Mouse (Mus musculus) heart, postnatal 10 days (tissue): ENCODE measurements around the gene Slc25a18. TPM values are rescaled to one million over a fixed set of nuclear protein-coding genes. Genes with fewer than 3 reads are reported as not detected.

Experiments
- DNase-seq, 2 experiments: peaks; one replicate each; pipeline ENCODE4 v3.0.0; 2021
- intact Hi-C: fragments of 180-260 bp; cut with DNase I; formaldehyde crosslinking; loops from one replicate; pipeline ENCODE4 v1.15.1; 2025
- total RNA-seq, 2 experiments: library from RNA; stranded (reverse); gene quantifications; 2 replicates each; pipeline ENCODE4 v1.2.3; 2021

Gene Slc25a18
- under 1 TPM; 0.22 to 0.48 TPM for total RNA-seq

DNA sequence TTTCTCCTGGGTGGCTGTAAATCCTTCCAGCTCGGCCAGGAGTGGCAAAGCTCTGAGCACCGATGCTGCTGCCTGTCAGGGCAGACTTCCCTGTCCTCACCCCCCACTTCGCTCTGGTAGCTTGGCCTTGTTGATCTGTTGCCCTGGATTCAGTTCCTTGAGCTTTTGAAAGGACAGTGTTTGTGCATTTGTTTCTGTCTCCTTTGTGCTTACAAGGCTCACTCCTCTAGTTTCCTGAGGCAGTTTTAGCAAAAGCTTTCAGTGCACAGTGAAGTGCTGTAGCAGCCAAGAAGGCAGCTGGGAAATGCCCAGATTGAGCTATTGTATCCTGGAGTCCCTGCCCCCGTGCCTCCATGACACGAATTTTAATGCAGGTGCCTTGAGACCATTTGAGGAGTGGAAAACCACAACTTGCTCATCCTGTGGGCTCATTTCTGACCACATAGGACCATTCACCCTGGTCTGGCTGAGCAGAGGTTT, at the start of gene Slc25a18:
Slc25a18 (plus strand) TSS at position 430 of the 480 bp plus-strand sequence.
- no peak for DNase-seq
- intact Hi-C loops: no loop called here

- DNase-seq: peak; percentile 11 to 23
- intact Hi-C loops: no loop called here
These were observed 47.4 kb upstream of the Slc25a18 start for GRCm38 (mm10) chr6:120725986-120726385.

- no peak for DNase-seq
- intact Hi-C loops: loop anchor here (1.0 to 5.0 kb wide), 3 partner anchors 69 to 197 kb away; partner anchors contain the start of gene Cecr2
These were observed 37.4 kb upstream of the Slc25a18 start for GRCm38 (mm10) chr6:120736011-120736410.

GRCm38 (mm10) chr6:120736566-120736965, 36.8 kb upstream of the Slc25a18 start:
- intact Hi-C loops: loop anchor here (1.0 to 5.0 kb wide), 3 partner anchors 69 to 197 kb away; partner anchors contain the start of gene Cecr2
- DNase-seq: peak; percentile 56 to 68

DNA sequence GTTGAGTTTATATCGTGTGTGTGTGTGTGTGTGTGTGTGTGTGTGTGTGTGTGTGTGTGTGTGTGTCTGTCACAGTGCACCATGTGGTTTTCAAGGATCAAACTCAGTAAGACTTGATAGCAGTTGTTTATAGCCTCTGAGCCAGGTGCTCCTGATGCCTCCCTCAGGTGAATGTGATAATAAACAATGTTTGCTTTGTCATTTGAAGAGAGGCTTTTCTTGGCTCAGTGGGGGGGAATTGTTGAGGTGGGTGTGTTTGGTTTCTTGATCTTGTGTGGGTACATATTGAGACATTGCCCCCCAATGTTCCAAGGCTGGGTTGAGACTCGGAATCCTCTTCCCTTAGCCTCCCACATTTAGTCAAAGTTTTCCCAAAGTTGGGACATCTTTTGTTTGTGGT, 30.2 kb upstream of the Slc25a18 start:
- DNase-seq: no peak
- intact Hi-C loops: no loop called here

GRCm38 (mm10) chr6:120744266-120744665, 29.1 kb upstream of the Slc25a18 start:
- DNase-seq: no peak
- intact Hi-C loops: no loop called here

DNA sequence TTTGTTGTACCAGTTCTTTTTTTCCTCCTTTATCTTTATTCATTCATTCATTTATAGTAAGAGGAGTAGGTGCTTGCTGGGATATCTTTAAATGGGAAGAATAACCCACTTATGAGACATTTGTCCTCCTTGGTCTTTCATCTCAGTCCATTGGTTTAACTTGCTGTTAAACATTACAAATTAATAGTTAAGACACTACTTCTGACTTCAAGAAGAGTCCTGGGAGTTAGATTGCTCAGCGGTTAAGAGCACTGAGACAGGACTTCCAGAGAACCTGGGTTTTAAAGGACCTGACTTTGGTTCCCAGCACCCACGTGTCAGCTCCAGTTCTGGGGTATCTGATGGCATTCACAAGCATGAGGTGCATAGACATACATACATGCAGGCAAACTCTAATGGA, 27.0 kb upstream of the Slc25a18 start:
- intact Hi-C loops: no loop called here
- DNase-seq: no peak

DNA sequence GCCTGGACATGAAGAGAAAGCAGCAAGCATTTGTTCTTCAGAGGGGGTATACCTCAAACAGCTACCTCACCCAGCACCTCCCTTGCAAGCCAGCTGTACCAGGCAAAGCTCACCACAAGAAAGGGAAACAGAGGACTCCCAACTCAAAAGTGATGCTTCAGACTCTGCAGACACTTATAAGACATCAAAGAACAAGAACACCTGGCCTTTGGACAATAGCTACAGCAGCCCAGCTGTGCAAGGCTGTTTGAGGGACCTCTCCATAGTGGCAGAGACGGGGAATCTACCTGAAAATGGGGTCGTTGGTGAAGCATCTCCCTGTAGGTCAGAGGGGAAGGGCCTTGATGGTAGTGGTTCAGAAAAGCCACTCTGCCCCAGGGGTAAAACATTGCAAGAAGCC, 12.2 kb upstream of the Slc25a18 start:
- DNase-seq: no peak
- intact Hi-C loops: no loop called here

DNA sequence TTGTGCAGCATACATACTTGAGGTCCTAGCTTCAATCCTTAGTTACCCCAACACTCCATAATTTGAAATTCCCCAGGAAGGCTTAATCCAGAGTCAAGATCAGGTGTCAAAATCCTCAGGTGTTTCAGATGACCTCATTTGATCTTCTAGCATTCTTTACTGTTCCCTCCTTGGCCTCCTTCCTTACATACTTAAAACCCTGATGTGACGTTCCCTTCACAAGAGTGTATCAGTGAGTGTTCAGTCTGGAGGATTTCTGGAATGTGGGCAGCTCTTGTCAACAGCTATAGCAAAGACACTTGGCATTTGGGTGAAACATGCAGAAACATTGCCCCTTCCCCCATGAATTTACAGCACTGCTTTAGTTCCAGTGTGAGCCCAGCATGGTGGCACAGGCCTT, 3.4 kb upstream of the Slc25a18 start:
- intact Hi-C loops: no loop called here

DNA sequence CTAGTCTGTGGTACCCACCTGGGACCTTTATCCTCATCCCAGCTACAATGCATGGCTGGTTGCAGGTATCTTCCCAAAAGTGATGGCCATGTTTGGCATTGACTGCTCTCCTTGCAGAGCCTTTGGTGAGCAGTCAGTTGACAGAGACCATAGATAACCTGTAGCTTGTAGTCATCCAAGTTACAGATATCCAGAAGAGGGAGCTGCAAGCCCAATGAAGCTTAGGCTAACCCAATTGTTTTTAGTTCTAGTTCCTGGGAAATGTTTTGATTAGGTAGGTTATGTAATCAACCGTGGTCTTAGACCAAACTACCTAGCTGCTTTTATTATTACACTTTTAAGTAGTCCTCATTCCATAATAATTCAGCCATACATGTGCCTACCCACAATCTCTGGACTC, 2.0 kb upstream of the Slc25a18 start:
- no peak for DNase-seq
- intact Hi-C loops: no loop called here

More for the DNA sequence above, 3.4 kb upstream of the Slc25a18 start:
- no peak for DNase-seq

DNA sequence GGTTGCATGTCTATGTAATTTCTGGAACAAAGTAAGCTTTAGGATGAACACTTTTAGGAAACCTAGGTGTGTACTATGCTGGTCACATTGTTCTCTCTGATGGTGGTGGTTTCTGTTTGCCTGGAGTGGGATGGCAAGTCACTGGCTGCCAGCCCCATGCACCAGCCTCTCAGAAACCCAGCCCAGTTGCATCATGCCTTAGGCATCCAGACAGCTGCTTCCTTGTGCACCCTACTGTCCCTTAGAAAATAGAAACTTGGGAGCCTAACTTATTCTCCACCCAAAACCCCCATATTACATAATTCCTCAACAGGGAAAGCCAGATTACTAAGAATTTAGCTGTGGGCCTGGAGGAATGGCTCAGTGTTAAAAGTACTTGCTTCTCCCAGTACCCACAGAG, 1.4 kb upstream of the Slc25a18 start:
- intact Hi-C loops: no loop called here
- no peak for DNase-seq

GRCm38 (mm10) chr6:120773763-120774162, 385 bp downstream of the Slc25a18 start:
- DNase-seq: no peak
- intact Hi-C loops: no loop called here

DNA sequence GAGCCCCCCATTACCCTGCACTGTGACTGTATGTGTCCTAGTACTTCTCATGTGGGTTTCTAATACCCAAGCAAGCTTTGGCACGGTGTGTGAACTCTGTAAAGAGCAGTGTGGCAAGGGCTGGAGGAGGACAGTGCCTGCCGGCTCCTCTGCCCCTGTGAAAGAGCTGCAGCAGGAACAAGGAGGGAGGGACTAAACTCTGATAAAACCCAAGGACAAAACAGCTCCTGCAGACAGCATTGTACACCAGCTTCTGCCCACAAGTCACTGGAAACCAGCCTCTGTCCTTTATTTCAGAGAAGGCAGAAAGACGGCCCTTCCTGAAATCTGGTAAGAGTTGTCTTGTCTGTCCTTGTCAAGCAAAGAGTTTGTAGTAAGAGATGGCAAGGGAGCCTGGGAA, 2.9 kb downstream of the Slc25a18 start:
- intact Hi-C loops: no loop called here
- DNase-seq: no peak

DNA sequence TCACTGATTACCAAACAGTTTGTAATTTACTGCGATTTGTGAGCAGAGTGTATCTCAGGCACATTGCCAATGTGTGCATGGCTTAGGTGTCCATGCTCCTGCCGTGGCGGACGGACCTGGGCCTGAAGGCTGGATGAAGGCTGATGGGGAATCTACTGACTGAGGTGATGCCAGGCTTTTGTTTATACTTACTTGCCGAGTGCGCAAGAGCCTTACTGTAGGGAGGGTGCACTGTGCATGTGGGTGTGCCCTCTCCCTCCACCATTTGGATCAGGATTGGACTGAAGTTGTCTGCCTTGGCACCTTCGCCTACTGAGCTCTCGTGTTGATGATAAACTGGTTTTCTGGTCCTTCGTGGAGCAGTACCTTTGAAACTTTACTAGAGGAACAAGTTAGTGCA, 4.2 kb downstream of the Slc25a18 start:
- DNase-seq: no peak
- intact Hi-C loops: no loop called here

DNA sequence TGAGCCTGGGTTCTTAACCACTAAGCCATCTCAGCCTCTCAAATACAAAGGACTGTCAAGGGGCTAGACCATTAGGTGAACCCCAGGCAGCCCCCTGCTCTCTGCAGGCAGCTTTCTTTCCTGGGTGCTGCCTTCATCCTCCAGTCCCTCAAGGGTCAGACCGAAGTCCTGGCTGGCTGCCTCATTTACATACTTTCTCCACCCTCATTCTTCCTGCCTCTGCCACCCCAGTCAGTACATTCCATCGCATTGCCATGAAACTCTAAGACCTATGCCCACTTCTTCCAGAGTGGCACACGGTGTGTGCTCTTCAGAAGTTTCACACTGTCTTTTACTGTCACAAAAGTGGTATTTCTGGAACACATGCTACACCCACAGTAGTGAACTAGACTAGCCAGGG, 4.8 kb downstream of the Slc25a18 start:
- DNase-seq: no peak
- intact Hi-C loops: no loop called here

DNA sequence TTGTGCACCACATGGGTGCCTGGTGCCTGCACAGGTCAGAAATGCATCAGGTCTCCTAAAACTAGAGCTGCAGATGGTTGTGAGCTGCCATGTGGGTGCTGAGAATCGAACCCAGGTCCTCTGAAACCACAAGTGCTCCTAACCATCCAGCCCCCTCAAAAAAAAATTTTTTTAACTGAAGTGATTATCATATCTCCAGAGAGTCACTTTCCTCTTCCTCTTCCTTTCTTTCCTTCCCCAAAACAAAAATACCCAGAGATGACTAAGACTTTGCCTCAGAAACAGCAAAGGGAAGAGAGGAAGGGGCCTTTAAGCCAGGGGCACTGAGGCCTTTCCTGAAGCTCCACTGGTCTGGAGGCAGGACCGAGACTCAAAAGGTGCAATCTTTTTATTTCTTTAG, 9.6 kb downstream of the Slc25a18 start:
- no peak for DNase-seq
- intact Hi-C loops: no loop called here

- intact Hi-C loops: no loop called here
- DNase-seq: no peak
These were observed 11.0 kb downstream of the Slc25a18 start for GRCm38 (mm10) chr6:120784351-120784750.

- no peak for DNase-seq
- intact Hi-C loops: no loop called here
These were observed 14.8 kb downstream of the Slc25a18 start for GRCm38 (mm10) chr6:120788068-120788607.

DNA sequence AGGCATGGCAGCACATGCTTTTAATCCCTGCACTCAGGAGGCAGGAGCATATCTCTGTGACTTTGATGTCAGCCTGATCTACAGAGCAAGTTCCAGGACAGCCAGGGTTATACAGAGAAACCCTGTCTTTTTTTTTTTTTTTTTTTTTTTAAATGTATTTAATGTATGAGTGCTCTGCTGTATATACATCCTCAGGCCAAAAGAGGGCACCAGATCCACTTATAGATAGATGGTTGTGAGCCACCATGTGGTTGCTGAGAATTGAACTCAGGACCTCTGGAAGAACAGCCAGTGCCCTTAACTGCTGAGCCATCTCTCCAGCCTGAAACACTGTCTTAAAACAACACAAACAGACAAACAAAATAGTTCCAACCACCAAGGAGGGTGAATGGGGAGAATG, 15.5 kb downstream of the Slc25a18 start:
- no peak for DNase-seq
- intact Hi-C loops: no loop called here

DNA sequence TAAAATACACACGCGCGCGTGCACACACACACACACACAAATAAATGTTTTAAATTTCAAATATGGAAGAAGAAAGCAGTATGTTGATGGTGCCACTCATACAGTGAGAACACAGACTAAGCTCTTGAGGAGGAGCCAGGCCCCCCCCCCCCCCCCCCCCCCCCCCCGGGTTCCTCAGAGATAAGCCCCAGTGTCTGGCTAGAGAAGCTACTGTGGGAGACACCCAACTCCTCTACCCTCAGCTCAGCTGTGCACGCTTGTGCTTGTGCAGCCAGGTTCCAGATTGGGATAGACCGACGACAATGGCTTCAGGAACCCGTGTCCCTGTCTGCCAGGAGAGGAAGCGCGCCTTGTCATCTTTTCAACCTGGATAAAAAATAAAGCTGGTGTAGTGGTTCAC, 16.8 kb downstream of the Slc25a18 start:
- no peak for DNase-seq
- intact Hi-C loops: no loop called here

DNA sequence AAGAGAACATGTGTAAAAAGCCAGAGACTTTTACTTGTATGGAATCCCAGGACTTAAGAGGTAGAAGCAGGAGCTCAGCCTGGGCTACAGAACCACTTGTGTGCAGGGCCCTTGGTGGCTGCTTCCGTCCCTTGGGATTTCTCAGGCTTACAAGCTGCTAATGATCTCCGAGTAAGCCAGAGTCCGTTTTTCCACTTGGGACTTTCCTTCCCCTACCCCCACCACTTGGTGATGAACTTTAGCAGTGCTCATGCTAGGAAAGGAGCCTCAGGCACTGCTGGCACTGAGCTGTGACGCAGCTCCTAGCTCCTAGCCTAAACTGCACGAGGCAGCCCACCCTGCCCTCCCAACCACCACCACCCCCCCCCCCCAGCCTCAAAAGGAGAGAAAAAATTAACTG, 17.3 kb downstream of the Slc25a18 start:
- intact Hi-C loops: no loop called here
- DNase-seq: no peak

DNA sequence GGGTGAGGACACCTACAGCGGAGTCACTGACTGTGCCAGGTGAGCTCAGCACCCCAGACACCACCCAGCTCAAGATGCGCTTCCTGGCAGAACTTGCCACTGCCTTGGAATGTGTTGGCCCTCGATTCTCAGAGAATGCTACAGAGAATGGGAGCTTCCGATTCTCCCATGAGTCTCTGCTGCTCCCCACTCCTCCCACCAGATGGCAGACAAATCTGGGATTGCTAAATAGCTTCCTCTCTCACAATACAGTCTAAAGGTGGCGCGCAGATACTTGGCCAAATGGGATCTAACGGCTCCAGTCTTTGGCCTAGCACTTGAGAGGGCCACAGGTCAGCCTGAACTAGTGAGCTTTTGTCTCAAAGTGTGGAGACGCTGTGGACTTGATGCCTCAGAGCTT, 19.6 kb downstream of the Slc25a18 start:
- intact Hi-C loops: no loop called here
- no peak for DNase-seq

- no peak for DNase-seq
- intact Hi-C loops: no loop called here
These were observed 22.2 kb downstream of the Slc25a18 start for GRCm38 (mm10) chr6:120795422-120796086.
